ENCODE assay signal across 9 mouse cellular contexts in the genomic region with DNA sequence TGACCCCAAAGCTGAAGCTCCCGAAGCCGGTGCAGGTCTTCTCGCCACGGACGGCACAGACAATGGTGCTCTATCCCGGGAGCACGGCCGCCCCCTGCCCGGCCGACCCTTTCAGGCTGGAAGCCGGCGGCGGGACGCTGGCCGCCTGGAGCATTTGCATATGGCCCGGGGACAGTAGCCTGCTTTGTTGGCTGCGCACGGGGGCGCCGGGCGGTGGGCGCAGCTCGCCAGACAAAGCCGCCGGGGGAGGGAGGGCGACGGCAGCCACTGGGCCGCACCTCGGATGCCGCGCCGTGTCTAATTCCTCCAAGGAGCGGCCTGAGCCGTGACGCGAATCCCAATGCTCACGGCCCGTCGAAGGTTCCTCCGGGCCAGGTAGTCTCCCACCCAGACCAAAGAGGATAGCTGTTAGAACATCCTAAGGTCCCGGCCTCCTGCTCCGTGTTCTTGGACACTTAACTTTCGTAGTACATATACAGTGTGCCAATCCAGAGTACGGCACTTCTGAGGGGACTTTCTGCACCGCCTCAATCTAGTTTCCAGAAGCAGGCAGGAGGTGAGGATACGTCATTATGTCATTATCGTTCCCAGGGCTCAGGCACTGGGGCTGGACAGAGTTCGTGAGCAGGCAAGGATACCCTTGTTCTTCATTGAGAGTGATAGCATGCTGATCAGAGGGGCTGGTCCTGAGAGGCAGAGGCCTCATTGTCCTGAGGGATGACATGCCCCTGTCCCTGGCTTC. TPM values are rescaled to one million over a fixed set of nuclear protein-coding genes. Genes with fewer than 3 reads are reported as not detected.
A peak's percentile ranks its signal among the peaks of the same experiment; 100 is the strongest.
DNase-seq lines count a peak whose midpoint lies in the region; ATAC-seq and TF ChIP-seq lines count a peak whose summit lies in the region.
"Had no signal": no experiment of that assay in that cellular context is flagged by ENCODE, and none has a peak within 500 bp of the region (broad histone marks: within the 10 kb centered on the region; RNA-seq: fewer than 3 reads in every experiment).

No protein-coding gene starts in this region.

- H3K4me3 ChIP-seq in gastrocnemius, adult 2 months, result peak overlapping the region; percentile 13
- H3K4me3 ChIP-seq in E14TG2a.4 (replicated peaks; ENCODE audit: low read length), result peak overlapping the region; percentile 64
- peak overlapping the region; percentile 45 for H3K4me3 ChIP-seq in forebrain, embryonic 10.5 days
- H3K4me3 ChIP-seq in limb, embryonic 15.5 days, result peak overlapping the region; percentile 21

- H3K4me1 ChIP-seq in E14TG2a.4 (replicated peaks; ENCODE audit: low read depth, low read length), result peaks cover 54% of the 10 kb centered on the region
- peaks cover 90% of the 10 kb centered on the region for H3K4me1 ChIP-seq in forebrain, embryonic 10.5 days
- H3K4me1 ChIP-seq in limb, embryonic 15.5 days, result peaks cover 5% of the 10 kb centered on the region

- DNase-seq in gastrocnemius, adult 2 months, result peak; percentile 16
- DNase-seq in gastrocnemius, adult 18-20 months (ENCODE audit: low spot score), result no peak
- DNase-seq in forebrain, embryonic 10.5 days (ENCODE audit: extremely low spot score, low spot score), result peak; percentile 50
- DNase-seq in T-cell, adult 2 months (ENCODE audit: low spot score), result no peak
- no peak for DNase-seq in ovary, postnatal 10 days (ENCODE audit: low spot score)
- no peak for DNase-seq in adrenal gland, postnatal 4 days (ENCODE audit: low spot score in 2 of 2)

- WGBS in forebrain, embryonic 10.5 days, result 1% methylated on average over 47 of the region's 48 CpGs
- WGBS in limb, embryonic 15.5 days, result 2% methylated on average over 47 of the region's 48 CpGs

- H3K36me3 ChIP-seq in E14TG2a.4 (ENCODE audit: insufficient read depth, low read length), result no peaks in the 10 kb centered on the region
- no peaks in the 10 kb centered on the region for H3K36me3 ChIP-seq in forebrain, embryonic 10.5 days (replicated peaks)
- no peaks in the 10 kb centered on the region for H3K36me3 ChIP-seq in limb, embryonic 15.5 days

- H3K9ac ChIP-seq in limb, embryonic 15.5 days, result no peak overlapping the region

- no peak for ATAC-seq in limb, embryonic 15.5 days (ENCODE audit: insufficient number of reproducible peaks, low FRiP score, low TSS enrichment, low read depth)

- H3K27ac ChIP-seq in gastrocnemius, adult 2 months, result no peak overlapping the region
- peak overlapping the region; percentile 88 for H3K27ac ChIP-seq in forebrain, embryonic 10.5 days
- no peak overlapping the region for H3K27ac ChIP-seq in limb, embryonic 15.5 days

- peaks cover 81% of the 10 kb centered on the region for H3K27me3 ChIP-seq in E14TG2a.4 (ENCODE audit: insufficient read depth, low read length)
- peaks cover 100% of the 10 kb centered on the region for H3K27me3 ChIP-seq in forebrain, embryonic 10.5 days (ENCODE audit: poor library complexity, severe bottlenecking)
- peaks cover 99% of the 10 kb centered on the region for H3K27me3 ChIP-seq in limb, embryonic 15.5 days

- intact Hi-C loops in gastrocnemius, adult 2 months (cut with DNase I), result loop anchor here (5.0 kb wide), 1 partner anchor 229 kb away; no protein-coding TSS in a partner anchor

- TF ChIP-seq CTCF in gastrocnemius, adult 2 months (IDR thresholded peaks at IDR 0.05), result no peak
- no peak for TF ChIP-seq CTCF in E14TG2a.4 (conservative IDR thresholded peaks at IDR 0.05; ENCODE audit: low read length)

- H3K9me3 ChIP-seq in E14TG2a.4 (ENCODE audit: low read length), result no peaks in the 10 kb centered on the region
- no peaks in the 10 kb centered on the region for H3K9me3 ChIP-seq in forebrain, embryonic 10.5 days
- no peaks in the 10 kb centered on the region for H3K9me3 ChIP-seq in limb, embryonic 15.5 days

- peak overlapping the region; percentile 24; the same call in 1 of the 2 replicates for H3K4me2 ChIP-seq in limb, embryonic 15.5 days

RNA-seq across cellular contexts. Expression of gene Rhbg, which starts 13.3 kb away (rescaled TPM):
- total RNA-seq in gastrocnemius, adult 2 months (2021), result not detected
- total RNA-seq in gastrocnemius, adult 18-20 months (2021), result not detected
- 0.37 and 0.38 TPM in 2 replicates for polyA plus RNA-seq in forebrain, embryonic 10.5 days (2016; fragmentation: Nextera tagmentation; extraction: Ambion mirVana)
- 24.1 and 25.6 TPM in 2 replicates for polyA plus RNA-seq in limb, embryonic 15.5 days (2015; fragmentation: Nextera tagmentation; extraction: Ambion mirVana)
- total RNA-seq in adrenal gland, postnatal 4 days (2021), result 1 to 10 TPM; 2.2 to 3.8 TPM
- polyA plus RNA-seq: C2C12 had no signal

RNA-seq across cellular contexts. Expression of gene Gm38392, which starts 45.8 kb away (rescaled TPM):
- under 1 TPM; 0.74 to 0.95 TPM for total RNA-seq in gastrocnemius, adult 2 months (2021)
- total RNA-seq in gastrocnemius, adult 18-20 months (2021), result 1 to 10 TPM in 1 of 2 experiments, under 1 TPM in 1; 1.00 to 1.3 TPM
- 0.14 TPM in 1 of 2 replicates, not detected in the other for polyA plus RNA-seq in forebrain, embryonic 10.5 days (2016; fragmentation: Nextera tagmentation; extraction: Ambion mirVana)
- polyA plus RNA-seq in limb, embryonic 15.5 days (2015; fragmentation: Nextera tagmentation; extraction: Ambion mirVana), result 2.0 and 4.1 TPM in 2 replicates
- total RNA-seq in adrenal gland, postnatal 4 days (2021), result 1 to 10 TPM in 1 of 2 experiments, under 1 TPM in 1; 0.65 to 1.4 TPM
- polyA plus RNA-seq: C2C12 had no signal

RNA-seq across cellular contexts. Expression of gene Tsacc, which starts 55.6 kb away (rescaled TPM):
- 1 to 10 TPM; 5.4 to 7.3 TPM for total RNA-seq in gastrocnemius, adult 2 months (2021)
- 1 to 10 TPM; 7.4 to 7.9 TPM for total RNA-seq in gastrocnemius, adult 18-20 months (2021)
- 14.3 TPM in 2 replicates for polyA plus RNA-seq in forebrain, embryonic 10.5 days (2016; fragmentation: Nextera tagmentation; extraction: Ambion mirVana)
- polyA plus RNA-seq in limb, embryonic 15.5 days (2015; fragmentation: Nextera tagmentation; extraction: Ambion mirVana), result 9.9 and 12.0 TPM in 2 replicates
- total RNA-seq in adrenal gland, postnatal 4 days (2021), result 10 to 100 TPM in 1 of 2 experiments, 1 to 10 TPM in 1; 8.0 to 11.0 TPM

RNA-seq across cellular contexts. Expression of gene Cct3, which starts 55.7 kb away (rescaled TPM):
- total RNA-seq in gastrocnemius, adult 2 months (2021), result 100 to 1,000 TPM in 1 of 2 experiments, 10 to 100 TPM in 1; 96.7 to 119 TPM
- 100 to 1,000 TPM in 1 of 2 experiments, 10 to 100 TPM in 1; 84.1 to 107 TPM for total RNA-seq in gastrocnemius, adult 18-20 months (2021)
- 874 and 908 TPM in 2 replicates for polyA plus RNA-seq in forebrain, embryonic 10.5 days (2016; fragmentation: Nextera tagmentation; extraction: Ambion mirVana)
- polyA plus RNA-seq in limb, embryonic 15.5 days (2015; fragmentation: Nextera tagmentation; extraction: Ambion mirVana), result 440 and 451 TPM in 2 replicates
- total RNA-seq in adrenal gland, postnatal 4 days (2021), result 100 to 1,000 TPM; 272 to 299 TPM

Comparison
In these comparisons a context has a peak if more than half of its experiments do, and no peak if none do; other contexts are left out.
1. DNase-seq: peak in gastrocnemius, adult 2 months (single experiment) and forebrain, embryonic 10.5 days (single experiment); none in gastrocnemius, adult 18-20 months (single experiment), T-cell, adult 2 months (single experiment), ovary, postnatal 10 days (single experiment) and adrenal gland, postnatal 4 days (0 of 2).
2. H3K4me3 ChIP-seq: peak in every context shown above with its lines; median percentile 64 in E14TG2a.4; 45 in forebrain, embryonic 10.5 days; 21 in limb, embryonic 15.5 days; 13 in gastrocnemius, adult 2 months.